Mouse (Mus musculus): Measurements from ENCODE around the gene Laptm4a.

- TF ChIP-seq POLR2A (IDR thresholded peaks at IDR 0.05; ENCODE audit: low read depth, low read length) (no peak), CTCF (conservative IDR thresholded peaks at IDR 0.05; ENCODE audit: insufficient read depth, insufficient read length, low read depth, low read length) (no peak)
Observed at GRCm38 (mm10) chr12:8898879-8899785, 22.3 kb upstream of the Laptm4a start.

Measured in kidney, adult 2 months (tissue).